43 mouse cellular contexts compared by ENCODE assay signal in the genomic region with DNA sequence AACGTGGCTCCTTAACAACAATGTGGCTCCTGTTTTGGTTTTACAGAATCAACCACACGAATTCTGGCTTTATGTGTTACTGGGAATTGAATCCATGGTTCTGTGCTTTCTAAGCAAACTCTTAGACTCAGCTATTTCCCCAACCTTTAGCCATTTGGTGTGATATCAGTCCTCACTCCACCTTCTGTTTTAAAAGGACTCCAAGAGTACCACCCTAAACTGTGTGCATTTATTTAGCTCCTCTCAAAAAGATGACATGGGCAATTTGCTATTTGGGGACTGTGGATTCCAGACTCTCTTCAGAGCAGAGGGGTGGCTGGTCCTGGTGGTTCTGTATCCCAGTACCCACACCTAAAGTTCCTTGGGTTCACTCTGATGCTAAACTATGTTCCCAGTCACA. TPM values are rescaled to one million over a fixed set of nuclear protein-coding genes. Genes with fewer than 3 reads are reported as not detected.
DNase-seq lines count a peak whose midpoint lies in the region; ATAC-seq and TF ChIP-seq lines count a peak whose summit lies in the region.
"Had no signal": no experiment of that assay in that cellular context is flagged by ENCODE, and none has a peak within 500 bp of the region (broad histone marks: within the 10 kb centered on the region; RNA-seq: fewer than 3 reads in every experiment).

No protein-coding gene starts in this region.

- TF ChIP-seq EP300 in heart, adult 2 months (IDR thresholded peaks at IDR 0.05; ENCODE audit: insufficient read depth, low read depth, low read length): no peak
- no peak for TF ChIP-seq EP300 in liver, embryonic 14.5 days (IDR thresholded peaks at IDR 0.05; ENCODE audit: low read depth)

- H3K79me2 ChIP-seq in heart, adult 2 months (replicated peaks; ENCODE audit: control insufficient read depth, insufficient read depth, low read length): no peaks in the 10 kb centered on the region

- H3K9me3 ChIP-seq in heart, embryonic 10.5 days: no peaks in the 10 kb centered on the region
- peaks cover 6% of the 10 kb centered on the region; the same call in 1 of the 2 replicates for H3K9me3 ChIP-seq in liver, embryonic 11.5 days (ENCODE audit: control insufficient read depth, low read length)
- H3K9me3 ChIP-seq in liver, embryonic 14.5 days (ENCODE audit: control insufficient read depth, low read length): peaks cover 4% of the 10 kb centered on the region; the same call in 1 of the 2 replicates
- H3K9me3 ChIP-seq: embryonic facial prominence, embryonic 13.5 days; neural tube, embryonic 12.5 days had no signal

- no peak for TF ChIP-seq CTCF in heart, adult 2 months (IDR thresholded peaks at IDR 0.05)
- no peak for TF ChIP-seq CTCF in liver, embryonic 14.5 days (IDR thresholded peaks at IDR 0.05; ENCODE audit: low read depth)

- peaks cover 3% of the 10 kb centered on the region; the same call in 1 of the 2 replicates for H3K4me1 ChIP-seq in heart, embryonic 10.5 days
- H3K4me1 ChIP-seq in heart, adult 2 months (ENCODE audit: control insufficient read depth, insufficient read depth, low read length): no peaks in the 10 kb centered on the region
- H3K4me1 ChIP-seq in liver, embryonic 11.5 days (replicated peaks; ENCODE audit: control insufficient read depth, insufficient read depth, low read length): peaks cover 6% of the 10 kb centered on the region
- H3K4me1 ChIP-seq in liver, embryonic 14.5 days (replicated peaks; ENCODE audit: control insufficient read depth in 2 of 2, insufficient read depth in 2 of 2, low read length in 1 of 2): peaks cover 20 to 21% of the 10 kb centered on the region in 2 experiments
- H3K4me1 ChIP-seq: embryonic facial prominence, embryonic 13.5 days; neural tube, embryonic 12.5 days had no signal

- H3K27me3 ChIP-seq in heart, embryonic 10.5 days (ENCODE audit: insufficient read depth, poor library complexity, severe bottlenecking): no peaks in the 10 kb centered on the region
- no peaks in the 10 kb centered on the region; the same call in 1 of the 2 replicates for H3K27me3 ChIP-seq in heart, adult 2 months (ENCODE audit: control insufficient read depth, insufficient read depth, low read length)
- H3K27me3 ChIP-seq in liver, embryonic 11.5 days (replicated peaks; ENCODE audit: control insufficient read depth, insufficient read depth, low read length): no peaks in the 10 kb centered on the region
- H3K27me3 ChIP-seq in liver, embryonic 14.5 days (ENCODE audit: control insufficient read depth, insufficient read depth, low read length): no peaks in the 10 kb centered on the region
- H3K27me3 ChIP-seq: CH12.LX; embryonic facial prominence, embryonic 13.5 days; neural tube, embryonic 12.5 days had no signal

- no peak for TF ChIP-seq POLR2A in heart, adult 2 months (IDR thresholded peaks at IDR 0.05; ENCODE audit: insufficient read depth, low read depth, low read length)

- H3K27ac ChIP-seq in heart, embryonic 10.5 days: peak overlapping the region; percentile 44; the same call in 1 of the 2 replicates
- H3K27ac ChIP-seq in heart, adult 2 months: no peak overlapping the region
- peak overlapping the region; percentile 80 for H3K27ac ChIP-seq in liver, embryonic 11.5 days (ENCODE audit: low read depth, low read length)
- H3K27ac ChIP-seq in liver, embryonic 14.5 days: peak overlapping the region; percentile 99
- H3K27ac ChIP-seq: embryonic facial prominence, embryonic 13.5 days; hindbrain, embryonic 14.5 days; layer of hippocampus, adult 2 months; neural tube, embryonic 12.5 days; stomach, postnatal 0 days had no signal

- peak overlapping the region; percentile 3; the same call in 1 of the 2 replicates for H3K4me2 ChIP-seq in liver, embryonic 11.5 days
- H3K4me2 ChIP-seq in liver, embryonic 14.5 days (ENCODE audit: low read depth): peak overlapping the region; percentile 81
- H3K4me2 ChIP-seq: embryonic facial prominence, embryonic 13.5 days; hindbrain, embryonic 14.5 days; lung, embryonic 14.5 days; midbrain, embryonic 11.5 days; neural tube, embryonic 12.5 days had no signal

- H3K4me3 ChIP-seq in heart, embryonic 10.5 days: no peak overlapping the region
- H3K4me3 ChIP-seq in heart, adult 2 months: no peak overlapping the region
- no peak overlapping the region for H3K4me3 ChIP-seq in liver, embryonic 11.5 days (ENCODE audit: low read depth, low read length)
- peak overlapping the region in 1 of 2 experiments; percentile 22; a peak in 1 of 4 replicates for H3K4me3 ChIP-seq in liver, embryonic 14.5 days (ENCODE audit: insufficient read depth in 1 of 2, low read depth in 2 of 2, low read length in 2 of 2)
- H3K4me3 ChIP-seq: embryonic facial prominence, embryonic 13.5 days; layer of hippocampus, adult 2 months; myocyte; neural tube, embryonic 12.5 days had no signal

- ATAC-seq in liver, embryonic 11.5 days (replicated peaks; ENCODE audit: low FRiP score): no peak; the same call in 1 of the 2 replicates
- peak; percentile 54 for ATAC-seq in liver, embryonic 14.5 days (ENCODE audit: insufficient read depth)
- ATAC-seq: forebrain, embryonic 14.5 days; inflammation-experienced regulatory T-cells, adult 6 months; midbrain, embryonic 16.5 days had no signal

- no peak for DNase-seq in heart, embryonic 10.5 days (ENCODE audit: low spot score)
- DNase-seq in heart, adult 2 months: no peak
- DNase-seq in liver, embryonic 11.5 days (ENCODE audit: low spot score): no peak
- no peak for DNase-seq in liver
- no peak for DNase-seq in liver, embryonic 14.5 days (ENCODE audit: low read depth in 3 of 3, low spot score in 3 of 3)
- no peak for DNase-seq in adrenal gland, adult 8-10 months
- no peak for DNase-seq in frontal cortex, postnatal 10 days (ENCODE audit: low spot score in 2 of 2)
- no peak for DNase-seq in layer of hippocampus, postnatal 36 days
- DNase-seq: adrenal gland, postnatal 25 days; cerebellum, adult 18-20 months; cerebellum, postnatal 10 days; gastrocnemius, postnatal 25 days; heart, adult 11 months; kidney, adult 11 months; kidney, postnatal 36 days; left cerebral cortex, postnatal 4 days; right cerebral cortex, adult 18-20 months; spleen, adult 18-20 months; thymus, adult 18-20 months; thymus, postnatal 25 days had no signal

- intact Hi-C loops in heart, adult 2 months (cut with DNase I): no loop called here

- no peak overlapping the region for H3K9ac ChIP-seq in heart, adult 2 months (ENCODE audit: low read depth, low read length)
- H3K9ac ChIP-seq in liver, embryonic 11.5 days (ENCODE audit: low read depth, low read length): no peak overlapping the region
- H3K9ac ChIP-seq in liver, embryonic 14.5 days (replicated peaks): peak overlapping the region; percentile 75
- H3K9ac ChIP-seq: embryonic facial prominence, embryonic 13.5 days; hindbrain, embryonic 14.5 days; lung, embryonic 14.5 days; neural tube, embryonic 12.5 days had no signal

- H3K36me3 ChIP-seq in heart, embryonic 10.5 days: no peaks in the 10 kb centered on the region
- H3K36me3 ChIP-seq in heart, adult 2 months (ENCODE audit: control insufficient read depth, insufficient read depth, low read length): no peaks in the 10 kb centered on the region
- no peaks in the 10 kb centered on the region for H3K36me3 ChIP-seq in liver, embryonic 11.5 days (ENCODE audit: control insufficient read depth, insufficient read depth, low read length)
- no peaks in the 10 kb centered on the region for H3K36me3 ChIP-seq in liver, embryonic 14.5 days (replicated peaks; ENCODE audit: control insufficient read depth, insufficient read depth, low read depth)
- H3K36me3 ChIP-seq: embryonic facial prominence, embryonic 13.5 days; neural tube, embryonic 12.5 days had no signal

- WGBS in heart, embryonic 10.5 days: 68% methylated on average over 2 of the region's 2 CpGs
- WGBS in heart, adult 2 months: 56% methylated on average over 2 of the region's 2 CpGs
- 50% methylated on average over 2 of the region's 2 CpGs for WGBS in liver, embryonic 11.5 days
- 16% methylated on average over 2 of the region's 2 CpGs for WGBS in liver, embryonic 14.5 days (ENCODE audit: insufficient replicate concordance)

RNA-seq across cellular contexts. Expression of a gene that starts 4.8 kb away (rescaled TPM):
- not detected in 2 replicates for polyA plus RNA-seq in heart, embryonic 10.5 days (2016; fragmentation: Nextera tagmentation; extraction: Ambion mirVana)
- total RNA-seq in heart, adult 2 months (2021): not detected
- not detected in 2 replicates for polyA plus RNA-seq in heart, adult 2 months (2012; rRNA removed)
- 0.38 TPM in 1 of 2 replicates, not detected in the other for polyA plus RNA-seq in liver, embryonic 11.5 days (2014; fragmentation: Nextera tagmentation; extraction: Ambion mirVana)
- polyA plus RNA-seq in liver, embryonic 14.5 days (2012; rRNA removed): 0.13 and 0.19 TPM in 2 replicates
- 0.33 and 0.38 TPM in 2 replicates for polyA plus RNA-seq in liver, embryonic 14.5 days (2014; fragmentation: Nextera tagmentation; extraction: Ambion mirVana)
- not detected for total RNA-seq in adrenal gland, adult 8-10 months (2022)
- not detected for total RNA-seq in layer of hippocampus, postnatal 36 days (2021)
- total RNA-seq: adrenal gland, postnatal 25 days; CH12.LX; common myeloid progenitor, adult 5-6 weeks; ES-E14; gastrocnemius, adult 18-20 months; gastrocnemius, postnatal 25 days; hematopoietic stem cell, adult 5-6 weeks; layer of hippocampus, adult 2 months; layer of hippocampus, postnatal 14 days; left cerebral cortex, postnatal 4 days; megakaryocyte progenitor cell, adult 5-6 weeks had no signal
- polyA plus RNA-seq: brain, embryonic 14.5 days; C2C12; embryonic facial prominence, embryonic 13.5 days; forebrain, embryonic 14.5 days; heart, postnatal 0 days; hindbrain, embryonic 14.5 days; inflammation-experienced regulatory T-cells, adult 6 months; kidney, embryonic 16.5 days; limb, embryonic 14.5 days; lung, embryonic 14.5 days; midbrain, embryonic 11.5 days; midbrain, embryonic 16.5 days; myocyte; neural tube, embryonic 12.5 days; stomach, postnatal 0 days had no signal

RNA-seq across cellular contexts. Expression of a gene that starts 13.1 kb away (rescaled TPM):
- 102 and 112 TPM in 2 replicates for polyA plus RNA-seq in heart, embryonic 10.5 days (2016; fragmentation: Nextera tagmentation; extraction: Ambion mirVana)
- 100 to 1,000 TPM; 135 to 196 TPM for total RNA-seq in heart, adult 2 months (2021)
- polyA plus RNA-seq in heart, adult 2 months (2012; rRNA removed): 36.7 and 72.2 TPM in 2 replicates
- polyA plus RNA-seq in liver, embryonic 11.5 days (2014; fragmentation: Nextera tagmentation; extraction: Ambion mirVana): 172 and 197 TPM in 2 replicates
- 80.7 and 117 TPM in 2 replicates for polyA plus RNA-seq in liver, embryonic 14.5 days (2012; rRNA removed)
- 353 and 363 TPM in 2 replicates for polyA plus RNA-seq in liver, embryonic 14.5 days (2014; fragmentation: Nextera tagmentation; extraction: Ambion mirVana)
- 100 to 1,000 TPM; 139 to 231 (median 191) TPM for total RNA-seq in adrenal gland, adult 8-10 months (2022)
- total RNA-seq in layer of hippocampus, postnatal 36 days (2021): 100 to 1,000 TPM; 102 to 111 TPM

RNA-seq across cellular contexts. Expression of a gene that starts 55.1 kb away (rescaled TPM):
- polyA plus RNA-seq in heart, embryonic 10.5 days (2016; fragmentation: Nextera tagmentation; extraction: Ambion mirVana): 370 and 414 TPM in 2 replicates
- total RNA-seq in heart, adult 2 months (2021): 100 to 1,000 TPM; 206 to 234 TPM
- 264 and 384 TPM in 2 replicates for polyA plus RNA-seq in heart, adult 2 months (2012; rRNA removed)
- polyA plus RNA-seq in liver, embryonic 11.5 days (2014; fragmentation: Nextera tagmentation; extraction: Ambion mirVana): 425 and 431 TPM in 2 replicates
- polyA plus RNA-seq in liver, embryonic 14.5 days (2012; rRNA removed): 75.8 and 90.5 TPM in 2 replicates
- polyA plus RNA-seq in liver, embryonic 14.5 days (2014; fragmentation: Nextera tagmentation; extraction: Ambion mirVana): 196 and 199 TPM in 2 replicates
- total RNA-seq in adrenal gland, adult 8-10 months (2022): 100 to 1,000 TPM in 2 of 4 experiments, 10 to 100 TPM in 2; 67.8 to 135 (median 88.5) TPM
- 10 to 100 TPM; 71.3 to 81.9 TPM for total RNA-seq in layer of hippocampus, postnatal 36 days (2021)

RNA-seq across cellular contexts. Expression of a gene that starts 55.2 kb away (rescaled TPM):
- polyA plus RNA-seq in heart, embryonic 10.5 days (2016; fragmentation: Nextera tagmentation; extraction: Ambion mirVana): 32.7 and 35.3 TPM in 2 replicates
- 10 to 100 TPM; 20.0 to 21.2 TPM for total RNA-seq in heart, adult 2 months (2021)
- 3.7 and 6.3 TPM in 2 replicates for polyA plus RNA-seq in heart, adult 2 months (2012; rRNA removed)
- polyA plus RNA-seq in liver, embryonic 11.5 days (2014; fragmentation: Nextera tagmentation; extraction: Ambion mirVana): 37.2 and 41.3 TPM in 2 replicates
- polyA plus RNA-seq in liver, embryonic 14.5 days (2012; rRNA removed): 4.4 and 6.0 TPM in 2 replicates
- 12.6 and 17.0 TPM in 2 replicates for polyA plus RNA-seq in liver, embryonic 14.5 days (2014; fragmentation: Nextera tagmentation; extraction: Ambion mirVana)
- total RNA-seq in adrenal gland, adult 8-10 months (2022): 10 to 100 TPM; 45.9 to 83.0 (median 54.5) TPM
- total RNA-seq in layer of hippocampus, postnatal 36 days (2021): 10 to 100 TPM; 43.0 to 49.8 TPM
